Mouse (Mus musculus) thymus, postnatal 4 days (tissue): ENCODE measurements around the gene Skap1.

ENCODE experiments used
- DNase-seq: peaks from one replicate; pipeline ENCODE4 v3.0.0; 2021

Gene Skap1

DNA sequence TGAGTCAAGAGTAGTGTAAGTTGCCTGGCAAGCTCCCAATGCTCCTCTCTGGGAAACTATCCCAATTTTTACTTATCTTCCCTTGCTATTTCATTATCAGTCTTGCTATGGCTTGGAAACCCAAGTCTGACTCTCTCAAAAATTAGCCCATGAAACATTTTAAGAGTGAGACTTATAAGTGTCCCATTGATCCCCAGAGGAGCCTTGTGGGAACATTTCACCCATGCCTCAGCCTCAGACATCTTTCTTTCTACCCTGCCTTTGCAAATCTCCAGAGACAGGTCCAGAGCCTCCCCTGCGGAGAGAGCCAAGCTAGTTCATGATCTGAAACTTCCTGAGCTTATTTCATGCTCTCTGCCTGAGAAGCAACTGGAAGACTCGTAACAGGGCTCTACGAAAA lies 167.1 kb downstream of the Skap1 start:
- no peak for DNase-seq

- DNase-seq, result no peak
These were observed 173.5 kb downstream of the Skap1 start for GRCm38 (mm10) chr11:96637927-96638326.

- DNase-seq, result no peak
These were observed 175.4 kb downstream of the Skap1 start for GRCm38 (mm10) chr11:96639805-96640204.

GRCm38 (mm10) chr11:96642173-96643140 lies 178.1 kb downstream of the Skap1 start:
- DNase-seq, result peak; percentile 23

- DNase-seq, result no peak
These were observed 180.6 kb downstream of the Skap1 start for GRCm38 (mm10) chr11:96644969-96645368.

- DNase-seq, result no peak
These were observed 181.2 kb downstream of the Skap1 start for GRCm38 (mm10) chr11:96645538-96646037.

- DNase-seq, result no peak
These were observed 187.5 kb downstream of the Skap1 start for GRCm38 (mm10) chr11:96651848-96652247.

DNA sequence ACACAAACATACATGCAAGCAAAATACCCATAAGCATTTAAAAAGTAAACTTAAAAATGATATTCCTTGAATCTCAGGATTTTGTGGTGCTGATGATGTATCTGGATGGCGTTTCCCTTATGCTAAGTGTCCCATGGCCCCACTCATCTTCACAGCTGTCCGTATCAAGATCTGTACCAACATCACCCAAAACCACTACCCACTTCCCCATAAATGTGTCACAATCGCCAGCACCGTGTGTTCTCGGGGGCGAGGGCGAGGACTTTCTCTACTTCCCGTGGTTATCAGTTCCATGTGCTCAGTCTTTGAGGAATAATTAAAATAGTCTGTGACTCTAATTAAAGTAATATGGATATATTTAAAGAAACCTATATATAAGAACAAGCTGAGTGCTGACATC lies 189.5 kb downstream of the Skap1 start:
- no peak for DNase-seq

- no peak for DNase-seq
These were observed 194.0 kb downstream of the Skap1 start for GRCm38 (mm10) chr11:96658420-96658819.

- DNase-seq, result peak; percentile 40
These were observed 202.5 kb downstream of the Skap1 start for GRCm38 (mm10) chr11:96666924-96667323.

GRCm38 (mm10) chr11:96668367-96668766 lies 204.0 kb downstream of the Skap1 start:
- DNase-seq, result no peak

- peak; percentile 19 for DNase-seq
These were observed 209.4 kb downstream of the Skap1 start for GRCm38 (mm10) chr11:96673792-96674191.

- DNase-seq, result peak; percentile 36
These were observed 210.5 kb downstream of the Skap1 start for GRCm38 (mm10) chr11:96674786-96675365.

GRCm38 (mm10) chr11:96678026-96678425 lies 213.6 kb downstream of the Skap1 start:
- no peak for DNase-seq

- no peak for DNase-seq
These were observed 214.6 kb downstream of the Skap1 start for GRCm38 (mm10) chr11:96679026-96679425.

- peak; percentile 58 for DNase-seq
These were observed 221.0 kb downstream of the Skap1 start for GRCm38 (mm10) chr11:96685381-96685780.

GRCm38 (mm10) chr11:96686713-96687280 lies 222.4 kb downstream of the Skap1 start:
- DNase-seq, result no peak

- DNase-seq, result no peak
These were observed 227.9 kb downstream of the Skap1 start for GRCm38 (mm10) chr11:96692250-96692649.

DNA sequence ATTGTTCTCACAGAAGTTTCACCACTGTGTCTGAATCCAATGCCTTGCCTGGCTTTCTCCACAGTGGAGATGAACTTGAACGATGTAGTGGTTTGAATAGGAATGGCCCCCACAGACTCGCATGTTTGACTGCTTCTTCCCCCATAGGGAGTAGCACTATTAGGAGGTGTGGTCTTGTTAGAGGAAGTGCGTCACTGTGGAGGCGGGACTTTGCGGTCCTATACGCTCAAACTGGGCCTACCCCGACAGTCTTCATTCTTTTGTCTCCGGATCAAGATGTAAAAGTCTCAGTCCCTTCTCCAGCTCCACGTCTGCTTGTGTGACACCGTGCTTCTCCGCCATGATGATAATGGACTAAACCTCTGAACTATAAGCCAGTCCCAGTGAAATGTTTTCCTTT lies 229.0 kb downstream of the Skap1 start:
- DNase-seq, result no peak

- DNase-seq, result no peak
These were observed 230.4 kb downstream of the Skap1 start for GRCm38 (mm10) chr11:96694774-96695173.

GRCm38 (mm10) chr11:96696168-96696727 lies 231.9 kb downstream of the Skap1 start:
- no peak for DNase-seq

DNA sequence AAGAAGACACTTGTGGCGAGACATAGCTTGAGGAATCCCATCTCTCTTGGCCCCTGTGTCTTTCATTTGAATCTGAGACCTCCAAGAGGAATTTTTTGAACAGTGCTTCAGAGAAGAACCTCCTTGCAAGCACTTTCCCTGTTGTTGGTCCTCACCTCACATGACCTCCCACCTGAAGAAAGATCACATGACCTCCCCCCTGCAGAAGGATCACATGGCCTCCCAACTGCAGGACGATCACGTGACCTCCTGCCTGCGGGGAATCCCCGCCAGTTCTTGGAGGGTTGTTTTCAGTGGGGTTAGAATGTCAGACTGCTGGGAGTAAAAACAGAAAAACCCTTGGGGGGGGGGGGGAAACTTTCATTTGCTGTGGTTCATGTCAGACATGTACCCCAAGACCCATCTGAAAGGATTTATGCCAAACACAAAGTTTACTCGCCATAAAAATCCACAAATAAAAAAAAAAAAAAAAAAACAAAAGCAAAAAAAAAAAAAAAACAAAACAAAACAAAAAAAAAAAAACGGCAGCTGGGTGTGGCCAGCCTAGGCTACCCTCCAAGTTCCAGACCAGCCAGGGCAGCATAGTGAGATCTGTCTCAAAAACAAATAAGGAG lies 232.6 kb downstream of the Skap1 start:
- peak; percentile 31 for DNase-seq

GRCm38 (mm10) chr11:96697467-96697866 lies 233.1 kb downstream of the Skap1 start:
- DNase-seq, result no peak
